Mouse (Mus musculus) small intestine, adult 2 months (tissue): ENCODE results near the gene Pappa. TPM values are rescaled to one million over a fixed set of nuclear protein-coding genes. Genes with fewer than 3 reads are reported as not detected.

Source experiments
- H3K27ac ChIP-seq: fragments of 200-500 bp; 2 replicates; pipeline ENCODE4 v1.5.1; 2012; ENCODE audit warnings: low read depth, low read length, control low read depth, inconsistent platforms; ENCODE audit not compliant: insufficient read depth
- H3K27me3 ChIP-seq: fragments of 200-500 bp; 2 replicates; pipeline ENCODE4 v1.6.1; 2012; ENCODE audit warnings: mild to moderate bottlenecking, moderate library complexity, low read length, inconsistent platforms; ENCODE audit not compliant: control insufficient read depth, insufficient read depth
- H3K36me3 ChIP-seq: fragments of 200-500 bp; 2 replicates; pipeline ENCODE4 v1.6.1; 2012; ENCODE audit warnings: mild to moderate bottlenecking, low read length, control low read depth, inconsistent platforms; ENCODE audit not compliant: control insufficient read depth, insufficient read depth
- H3K4me1 ChIP-seq: fragments of 200-500 bp; 2 replicates; pipeline ENCODE4 v1.6.1; 2012; ENCODE audit warnings: low read length, inconsistent platforms, mixed read lengths; ENCODE audit not compliant: control insufficient read depth, insufficient read depth, insufficient read length
- H3K4me3 ChIP-seq: fragments of 200-500 bp; 2 replicates; pipeline ENCODE4 v1.5.1; 2012; ENCODE audit warnings: low read depth, mild to moderate bottlenecking, control low read depth, inconsistent platforms, low read length, moderate library complexity
- CTCF ChIP-seq: fragments of 200-500 bp; IDR thresholded peaks from 2 replicates; pipeline ENCODE4 v1.5.1; 2012; ENCODE audit warnings: low read depth, mild to moderate bottlenecking, control low read depth, inconsistent platforms, low read length, moderate library complexity, mixed read lengths; ENCODE audit not compliant: insufficient replicate concordance, insufficient read length; ENCODE audit errors: extremely low read depth
- POLR2A ChIP-seq: fragments of 200-500 bp; IDR thresholded peaks from 2 replicates; pipeline ENCODE4 v1.6.1; 2012; ENCODE audit warnings: low read depth, mild to moderate bottlenecking, control low read depth, inconsistent platforms, low read length, moderate library complexity
- WGBS: fragments of 180-500 bp; shearing (Covaris S2); methylation state at CpG from one replicate; pipeline ENCODE4 v1.1.7; 2018; 5-methylcytosine and 5-hydroxymethylcytosine counted together
- polyA plus RNA-seq: library from polyadenylated mRNA; depleted of rRNA; stranded (reverse); fragments of >200 nt; gene quantifications from 2 replicates; pipeline ENCODE4 v1.2.3, GENCODE M21; 2012

The Pappa gene
- polyA plus RNA-seq, 1 experiment, result 0.53 TPM

DNA sequence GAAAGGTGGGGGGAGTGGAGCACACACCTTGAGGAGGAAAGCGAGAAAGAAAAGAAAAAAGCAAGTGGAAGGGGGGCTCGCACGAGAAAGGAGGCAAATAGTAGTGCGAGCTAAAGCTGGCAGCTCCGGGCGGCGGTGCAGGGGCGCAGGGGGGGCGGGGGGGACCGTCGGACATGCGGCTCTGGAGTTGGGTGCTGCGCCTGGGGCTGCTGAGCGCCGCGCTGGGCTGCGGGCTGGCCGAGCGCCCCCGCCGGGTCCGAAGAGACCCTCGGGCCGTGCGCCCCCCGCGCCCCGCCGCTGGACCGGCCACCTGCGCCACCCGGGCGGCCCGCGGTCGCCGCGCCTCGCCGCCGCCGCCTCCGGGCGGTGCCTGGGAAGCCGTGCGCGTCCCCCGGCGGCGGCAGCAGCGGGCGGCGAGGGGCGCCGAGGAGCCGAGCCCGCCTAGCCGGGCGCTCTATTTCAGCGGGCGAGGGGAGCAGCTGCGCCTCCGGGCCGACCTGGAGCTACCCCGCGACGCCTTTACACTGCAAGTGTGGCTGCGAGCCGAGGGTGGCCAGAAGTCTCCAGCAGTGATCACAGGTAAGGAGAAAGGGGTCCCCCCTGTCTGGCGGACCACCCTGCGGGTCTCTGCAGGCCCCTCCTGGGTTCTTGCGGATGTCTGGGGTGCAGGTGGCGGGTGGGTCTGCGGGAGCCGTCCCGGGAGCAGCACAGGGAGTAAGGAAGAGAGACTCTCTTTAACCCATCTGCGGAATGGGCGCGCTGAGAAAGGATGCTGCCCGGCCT is 586 bp downstream of the Pappa start:
- no peaks in the 10 kb centered on the region for H3K4me1 ChIP-seq
- no peaks in the 10 kb centered on the region for H3K36me3 ChIP-seq
- H3K27me3 ChIP-seq, result peaks cover 8% of the 10 kb centered on the region
- WGBS, result 2% methylated on average over 75 of the region's 80 CpGs
- TF ChIP-seq POLR2A (no peak), CTCF (no peak)
- no peak overlapping the region; the same call in 1 of the 2 replicates for H3K27ac ChIP-seq
- peak overlapping the region; percentile 55 for H3K4me3 ChIP-seq

DNA sequence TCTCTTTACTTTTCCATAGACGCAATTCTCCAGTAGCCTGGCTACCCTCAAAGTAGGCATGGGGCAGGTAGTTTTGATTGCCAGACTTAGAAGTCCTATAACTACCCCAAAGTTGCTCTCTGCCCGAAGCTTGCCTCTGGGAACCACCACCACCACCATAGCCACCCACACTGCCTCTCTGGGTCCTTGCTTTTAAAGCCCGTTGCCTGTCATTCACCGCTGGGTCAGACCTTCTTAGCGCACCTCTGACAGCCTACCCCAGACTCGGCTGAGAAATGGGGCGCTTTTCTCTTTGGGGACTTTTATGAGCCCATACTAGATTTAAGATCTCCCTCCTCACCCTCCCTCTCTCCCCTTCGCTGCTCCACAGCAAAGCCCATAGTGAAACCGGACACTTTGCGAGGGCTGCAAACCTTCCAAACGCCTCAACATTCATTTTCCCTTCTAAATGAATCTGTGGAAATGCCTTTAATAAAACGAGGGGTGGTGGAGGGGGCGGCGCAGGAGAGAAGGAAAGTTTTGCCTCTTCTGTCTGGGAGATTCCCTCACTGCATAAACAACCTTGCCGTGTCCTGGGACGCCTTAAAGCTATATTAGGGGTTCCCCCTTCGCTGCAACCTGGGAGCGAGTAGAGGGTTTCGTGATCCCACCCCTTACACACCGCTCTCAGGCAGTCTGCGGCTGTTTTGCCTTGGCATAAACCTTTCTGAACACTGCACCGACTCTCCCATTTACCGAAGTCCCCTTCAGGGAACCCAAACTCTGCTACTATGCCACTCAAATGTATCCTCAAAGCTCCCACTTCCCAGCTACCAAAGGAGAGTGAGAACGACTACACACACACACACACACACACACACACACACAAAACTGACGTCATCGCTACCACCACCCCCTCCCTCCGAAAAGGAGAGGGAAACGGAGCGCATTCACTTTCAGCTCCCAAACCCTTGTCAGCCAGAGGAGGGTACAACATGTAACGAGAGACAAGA is 1.7 kb downstream of the Pappa start:
- WGBS, result 2% methylated on average over 30 of the region's 30 CpGs

GRCm38 (mm10) chr4:65126451-65127290 is 2.7 kb downstream of the Pappa start:
- Histone ChIP-seq H3K4me3 (no peak overlapping the region; the same call in 1 of the 2 replicates), H3K27me3 (peaks cover 8% of the 10 kb centered on the region), H3K27ac (0 out of 2 replicates have a peak overlapping the region, but pooled peaks have one; percentile 21), H3K4me1 (no peaks in the 10 kb centered on the region), H3K36me3 (no peaks in the 10 kb centered on the region)
- no peak for TF ChIP-seq CTCF
- TF ChIP-seq POLR2A, result no peak
- 3% methylated on average over 23 of the region's 23 CpGs for WGBS

More for the DNA sequence above, 1.7 kb downstream of the Pappa start:
- Histone ChIP-seq H3K27ac (peak overlapping the region; percentile 36), H3K27me3 (peaks cover 8% of the 10 kb centered on the region), H3K4me1 (no peaks in the 10 kb centered on the region), H3K4me3 (peak overlapping the region; percentile 50), H3K36me3 (no peaks in the 10 kb centered on the region)
- TF ChIP-seq POLR2A (no peak), CTCF (no peak)

DNA sequence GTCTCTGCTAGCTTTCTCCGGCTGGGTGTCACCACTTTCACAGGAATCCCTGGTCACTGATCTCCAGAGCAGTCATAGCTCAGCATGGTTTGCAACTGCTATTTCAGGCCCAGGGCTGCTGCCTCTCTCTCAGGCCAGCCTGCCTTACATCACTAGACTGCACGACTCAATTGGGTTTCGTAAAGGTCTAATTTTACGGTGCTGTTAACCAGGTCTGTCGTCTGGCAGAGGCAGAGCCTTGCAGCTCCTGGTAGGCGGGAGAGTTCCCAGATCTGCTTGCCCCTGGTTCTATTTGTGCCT is 3.3 kb downstream of the Pappa start:
- WGBS, result 30% methylated on average over 6 of the region's 6 CpGs
- Histone ChIP-seq H3K27ac (no peak overlapping the region), H3K4me3 (no peak overlapping the region), H3K4me1 (no peaks in the 10 kb centered on the region), H3K27me3 (peaks cover 8% of the 10 kb centered on the region), H3K36me3 (no peaks in the 10 kb centered on the region)
- TF ChIP-seq POLR2A (no peak), CTCF (no peak)

DNA sequence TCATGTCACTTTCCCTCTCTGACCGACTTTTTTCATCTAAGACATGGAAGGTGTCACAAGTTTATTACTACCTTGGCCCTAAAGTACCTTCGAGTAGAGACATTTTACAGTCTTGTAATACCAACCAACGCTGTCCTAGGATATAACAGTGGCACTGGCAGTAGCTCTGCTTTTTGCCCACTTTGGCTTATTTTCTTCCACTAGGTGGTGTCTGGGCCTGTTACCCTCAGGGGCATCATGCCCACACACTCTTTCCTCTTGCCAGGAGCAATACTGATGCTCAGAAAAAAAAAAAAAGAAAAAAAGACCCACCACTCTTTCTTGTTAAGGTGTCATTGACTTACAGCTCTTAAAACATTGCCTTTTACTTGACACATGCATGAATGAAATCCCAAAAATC is 8.7 kb downstream of the Pappa start:
- 67% methylated on average over 3 of the region's 3 CpGs for WGBS
- TF ChIP-seq POLR2A (no peak), CTCF (no peak)
- Histone ChIP-seq H3K36me3 (no peaks in the 10 kb centered on the region), H3K27me3 (no peaks in the 10 kb centered on the region), H3K4me3 (no peak overlapping the region), H3K27ac (no peak overlapping the region), H3K4me1 (no peaks in the 10 kb centered on the region)

- WGBS, result 71% methylated on average over 5 of the region's 5 CpGs
- no peak overlapping the region for H3K27ac ChIP-seq
- no peaks in the 10 kb centered on the region for H3K27me3 ChIP-seq
- H3K4me1 ChIP-seq, result no peaks in the 10 kb centered on the region
- H3K4me3 ChIP-seq, result no peak overlapping the region
- TF ChIP-seq CTCF, result no peak
- TF ChIP-seq POLR2A, result no peak
- no peaks in the 10 kb centered on the region for H3K36me3 ChIP-seq
Observed at GRCm38 (mm10) chr4:65134358-65134757, 10.4 kb downstream of the Pappa start.
